Mouse (Mus musculus): Measurements from ENCODE around the gene Abr.

Abr gene

GRCm38 (mm10) chr11:76622152-76622565 lies at the start of gene Abr:
Gene Abr, minus strand, starts transcription at chr11:76622314.
- peak; percentile 42 for DNase-seq (ENCODE audit: low spot score)

GRCm38 (mm10) chr11:76667807-76668206 lies 45.7 kb upstream of the Abr start:
- no peak for DNase-seq (ENCODE audit: low spot score)

- DNase-seq (ENCODE audit: low spot score), result no peak
These were observed 44.0 kb upstream of the Abr start for GRCm38 (mm10) chr11:76666002-76666649.

GRCm38 (mm10) chr11:76661790-76662468 lies 39.8 kb upstream of the Abr start:
- DNase-seq (ENCODE audit: low spot score), result no peak

- no peak for DNase-seq (ENCODE audit: low spot score)
These were observed 37.2 kb upstream of the Abr start for GRCm38 (mm10) chr11:76659138-76659930.

- DNase-seq (ENCODE audit: low spot score), result no peak
These were observed 35.4 kb upstream of the Abr start for GRCm38 (mm10) chr11:76657450-76657970.

- DNase-seq (ENCODE audit: low spot score), result no peak
These were observed 33.0 kb upstream of the Abr start for GRCm38 (mm10) chr11:76655106-76655505.

GRCm38 (mm10) chr11:76652838-76653334 lies 30.8 kb upstream of the Abr start:
- DNase-seq (ENCODE audit: low spot score), result no peak

GRCm38 (mm10) chr11:76650862-76651560 lies 28.9 kb upstream of the Abr start:
- no peak for DNase-seq (ENCODE audit: low spot score)

- peak; percentile 47 for DNase-seq (ENCODE audit: low spot score)
These were observed 25.4 kb upstream of the Abr start for GRCm38 (mm10) chr11:76647500-76647899.

GRCm38 (mm10) chr11:76647062-76647461 lies 24.9 kb upstream of the Abr start:
- DNase-seq (ENCODE audit: low spot score), result no peak

GRCm38 (mm10) chr11:76645955-76646354 lies 23.8 kb upstream of the Abr start:
- DNase-seq (ENCODE audit: low spot score), result peak; percentile 66

- DNase-seq (ENCODE audit: low spot score), result no peak
These were observed 22.9 kb upstream of the Abr start for GRCm38 (mm10) chr11:76645036-76645435.

- no peak for DNase-seq (ENCODE audit: low spot score)
These were observed 22.1 kb upstream of the Abr start for GRCm38 (mm10) chr11:76644257-76644656.

- no peak for DNase-seq (ENCODE audit: low spot score)
These were observed 18.1 kb upstream of the Abr start for GRCm38 (mm10) chr11:76640231-76640630.

- DNase-seq (ENCODE audit: low spot score), result no peak
These were observed 17.3 kb upstream of the Abr start for GRCm38 (mm10) chr11:76639269-76639985.

- DNase-seq (ENCODE audit: low spot score), result no peak
These were observed 8.4 kb upstream of the Abr start for GRCm38 (mm10) chr11:76630487-76630886.

GRCm38 (mm10) chr11:76630023-76630422 lies 7.9 kb upstream of the Abr start:
- DNase-seq (ENCODE audit: low spot score), result no peak

GRCm38 (mm10) chr11:76628613-76629012 lies 6.5 kb upstream of the Abr start:
- DNase-seq (ENCODE audit: low spot score), result no peak

GRCm38 (mm10) chr11:76624881-76625280 lies 2.8 kb upstream of the Abr start:
- DNase-seq (ENCODE audit: low spot score), result no peak

GRCm38 (mm10) chr11:76624071-76624470 lies 2.0 kb upstream of the Abr start:
- DNase-seq (ENCODE audit: low spot score), result no peak

All from ovary, adult 18-20 months (tissue).